Mouse (Mus musculus) lung, embryonic 16.5 days (tissue): ENCODE data around the gene Zfyve28. TPM values are rescaled to one million over a fixed set of nuclear protein-coding genes. Genes with fewer than 3 reads are reported as not detected.

Experiments
- ATAC-seq: fragments of 200-750 bp; cut with Nextera tagmentation; 2 replicates; pipeline ENCODE4 v1.8.0; 2017; ENCODE audit warnings: low read depth, mild to moderate bottlenecking, moderate library complexity
- H3K27ac ChIP-seq: fragments of 300-500 bp; sonication (generic); 2 replicates; pipeline ENCODE4 v1.5.1; 2014; ENCODE audit warnings: mild to moderate bottlenecking, control low read depth, low read length
- H3K27me3 ChIP-seq: fragments of 300-500 bp; sonication (generic); 2 replicates; pipeline ENCODE4 v1.6.1; 2014; ENCODE audit warnings: low read depth, low read length, mixed read lengths; ENCODE audit not compliant: control insufficient read depth, insufficient read depth
- H3K36me3 ChIP-seq: fragments of 300-500 bp; sonication (generic); 2 replicates; pipeline ENCODE4 v1.6.1; 2014; ENCODE audit warnings: low read length; ENCODE audit not compliant: control insufficient read depth, insufficient read depth
- H3K4me1 ChIP-seq: fragments of 300-500 bp; sonication (generic); replicated peaks from 2 replicates; pipeline ENCODE4 v1.6.1; 2014; ENCODE audit warnings: low read length, mixed read lengths; ENCODE audit not compliant: control insufficient read depth, insufficient read depth
- H3K4me2 ChIP-seq: fragments of 300-500 bp; sonication (generic); 2 replicates; pipeline ENCODE4 v1.6.1; 2014; ENCODE audit warnings: low read depth, low read length, control low read depth
- H3K4me3 ChIP-seq: fragments of 300-500 bp; sonication (generic); 2 replicates; pipeline ENCODE4 v1.5.1; 2014; ENCODE audit warnings: mild to moderate bottlenecking, low read length, control low read depth
- H3K9ac ChIP-seq: fragments of 300-500 bp; sonication (generic); 2 replicates; pipeline ENCODE4 v1.6.1; 2014; ENCODE audit warnings: low read length, control low read depth
- H3K9me3 ChIP-seq: fragments of 300-500 bp; sonication (generic); 2 replicates; pipeline ENCODE4 v1.6.1; 2016; ENCODE audit warnings: low read length; ENCODE audit not compliant: control insufficient read depth
- WGBS: fragments of 180-500 bp; shearing (Covaris S2); extraction: QIAGEN DNeasy Blood & Tissue Kit; methylation state at CpG from one replicate; pipeline ENCODE4 v1.1.7; 2014; 5-methylcytosine and 5-hydroxymethylcytosine counted together
- polyA plus RNA-seq: library from polyadenylated mRNA; unstranded; fragments of >200 nt; fragmentation: Nextera tagmentation; extraction: Ambion mirVana; gene quantifications from 2 replicates; pipeline ENCODE4 v1.2.1, GENCODE M21; 2015

The Zfyve28 gene
- polyA plus RNA-seq, 1 experiment from 2014 or later: 0.26 TPM

DNA sequence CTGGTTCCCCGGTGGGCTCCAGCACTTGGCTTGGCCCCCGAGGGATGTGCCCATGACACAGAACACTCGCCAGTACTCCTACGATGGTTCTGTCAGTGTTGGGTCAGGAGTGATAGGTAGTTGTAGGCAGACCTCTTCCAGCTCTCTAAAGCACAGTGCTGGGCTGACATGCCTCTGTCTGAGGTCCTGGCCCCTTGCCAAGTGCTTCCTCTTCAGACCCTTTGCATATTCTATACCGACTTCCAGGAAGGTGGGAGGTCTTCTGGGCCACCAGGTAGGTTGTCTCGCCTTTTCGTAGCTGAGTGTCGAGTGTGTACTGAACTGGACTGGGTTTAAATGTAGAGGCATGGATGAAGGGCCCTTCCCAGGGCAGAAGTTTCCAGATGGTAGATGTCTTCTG, 74.6 kb downstream of the Zfyve28 start:
- Histone ChIP-seq H3K4me1 (peaks cover 3% of the 10 kb centered on the region; the same call in 1 of the 2 replicates), H3K4me3 (no peak overlapping the region), H3K36me3 (no peaks in the 10 kb centered on the region), H3K9ac (no peak overlapping the region), H3K27ac (no peak overlapping the region), H3K4me2 (no peak overlapping the region), H3K9me3 (no peaks in the 10 kb centered on the region), H3K27me3 (no peaks in the 10 kb centered on the region)
- ATAC-seq: no peak
- WGBS: 43% methylated on average over 8 of the region's 8 CpGs

DNA sequence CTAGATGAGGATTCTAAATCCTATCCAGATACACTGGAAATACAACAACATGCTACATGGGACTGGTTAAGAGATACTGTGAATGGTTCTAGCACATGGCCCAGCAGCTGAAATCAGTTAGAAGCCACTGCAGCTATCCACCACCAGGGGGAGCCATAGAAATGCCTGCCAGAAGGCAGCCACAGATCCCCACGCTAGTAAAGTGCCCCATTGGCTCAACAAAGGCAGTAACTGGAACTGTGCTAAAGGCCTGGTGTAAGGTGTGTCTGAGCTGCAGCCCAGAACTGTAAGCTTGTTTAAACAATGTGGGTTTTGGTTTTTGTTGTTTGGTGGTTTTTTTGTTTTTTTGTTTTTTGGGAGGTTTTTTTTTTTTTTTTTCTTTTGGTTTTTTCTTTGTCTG, 78.0 kb downstream of the Zfyve28 start:
- Histone ChIP-seq H3K9me3 (no peaks in the 10 kb centered on the region), H3K4me2 (no peak overlapping the region), H3K27me3 (no peaks in the 10 kb centered on the region), H3K4me1 (peaks cover 3% of the 10 kb centered on the region; the same call in 1 of the 2 replicates), H3K9ac (no peak overlapping the region), H3K27ac (no peak overlapping the region), H3K36me3 (no peaks in the 10 kb centered on the region), H3K4me3 (no peak overlapping the region)
- 5% methylated on average over 1 of the region's 1 CpGs for WGBS
- ATAC-seq: peak; percentile 83

DNA sequence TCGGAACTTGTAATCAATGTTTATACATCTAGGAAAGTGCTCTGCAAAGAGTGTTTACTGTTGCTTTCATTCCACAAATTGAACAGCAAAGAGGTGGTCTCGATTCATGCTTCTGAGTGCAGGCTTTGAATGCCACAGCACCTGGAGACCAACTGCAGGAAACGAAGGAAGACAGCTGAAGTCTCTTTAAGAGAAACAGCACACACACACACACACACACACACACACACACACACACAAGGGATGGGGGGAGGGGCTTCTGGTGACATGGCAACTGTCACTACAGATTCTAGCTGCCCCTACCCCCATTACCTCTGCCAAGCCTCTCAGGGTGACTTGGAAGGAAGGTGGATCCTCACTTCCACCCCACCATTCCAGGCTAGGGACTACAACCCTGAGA, 80.7 kb downstream of the Zfyve28 start:
- no peaks in the 10 kb centered on the region for H3K27me3 ChIP-seq
- WGBS: 29% methylated on average over 3 of the region's 3 CpGs
- H3K27ac ChIP-seq: no peak overlapping the region
- no peak for ATAC-seq
- no peak overlapping the region for H3K9ac ChIP-seq
- H3K4me1 ChIP-seq: no peaks in the 10 kb centered on the region
- no peaks in the 10 kb centered on the region for H3K9me3 ChIP-seq
- no peak overlapping the region for H3K4me2 ChIP-seq
- no peak overlapping the region for H3K4me3 ChIP-seq
- no peaks in the 10 kb centered on the region for H3K36me3 ChIP-seq

DNA sequence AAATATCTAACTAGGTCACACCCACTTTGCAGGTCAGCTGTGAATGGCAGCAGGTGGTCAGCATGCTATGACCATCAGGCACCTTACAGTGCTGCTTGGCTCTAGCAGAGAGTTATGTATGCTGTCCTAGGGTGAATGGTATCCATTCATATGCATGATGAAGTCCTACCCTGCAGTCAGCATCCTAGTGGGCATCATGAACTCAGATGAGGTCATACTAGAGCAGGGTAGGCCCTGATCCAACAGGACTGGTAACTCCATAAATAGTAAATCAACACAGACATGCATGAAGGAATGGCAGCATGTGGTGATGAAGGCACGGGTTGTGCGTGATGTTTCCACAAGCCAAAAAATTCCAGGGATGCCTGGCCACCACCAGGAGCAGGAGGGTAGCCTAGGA, 82.5 kb downstream of the Zfyve28 start:
- no peak overlapping the region for H3K9ac ChIP-seq
- 53% methylated on average over 2 of the region's 2 CpGs for WGBS
- peaks cover 7% of the 10 kb centered on the region; the same call in 1 of the 2 replicates for H3K4me1 ChIP-seq
- no peaks in the 10 kb centered on the region for H3K27me3 ChIP-seq
- H3K4me3 ChIP-seq: no peak overlapping the region
- ATAC-seq: no peak
- H3K9me3 ChIP-seq: no peaks in the 10 kb centered on the region
- H3K4me2 ChIP-seq: no peak overlapping the region
- no peaks in the 10 kb centered on the region for H3K36me3 ChIP-seq
- no peak overlapping the region for H3K27ac ChIP-seq

DNA sequence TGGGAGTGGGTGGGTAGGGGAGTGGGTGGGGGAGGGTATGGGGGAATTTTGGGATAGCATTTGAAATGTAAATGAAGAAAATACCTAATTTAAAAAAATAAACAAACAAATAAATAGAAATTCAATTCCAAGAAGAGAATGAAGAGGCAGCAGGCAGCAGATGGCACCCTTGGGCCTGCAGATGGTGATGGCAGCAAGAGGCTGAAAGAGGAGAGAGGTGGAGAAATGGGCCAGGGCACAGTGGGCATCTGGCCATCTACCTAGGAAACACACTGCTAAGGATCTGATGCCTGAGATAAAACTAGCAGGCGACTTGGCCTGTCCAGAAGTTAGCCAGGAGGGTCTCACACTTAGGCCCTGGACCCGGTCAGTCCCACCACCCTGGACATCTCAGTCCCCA, 83.3 kb downstream of the Zfyve28 start:
- Histone ChIP-seq H3K36me3 (no peaks in the 10 kb centered on the region), H3K9me3 (no peaks in the 10 kb centered on the region), H3K27ac (no peak overlapping the region), H3K4me3 (no peak overlapping the region), H3K4me2 (no peak overlapping the region), H3K4me1 (peaks cover 7% of the 10 kb centered on the region; the same call in 1 of the 2 replicates), H3K27me3 (no peaks in the 10 kb centered on the region), H3K9ac (no peak overlapping the region)
- 78% methylated on average over 2 of the region's 2 CpGs for WGBS
- ATAC-seq: no peak

DNA sequence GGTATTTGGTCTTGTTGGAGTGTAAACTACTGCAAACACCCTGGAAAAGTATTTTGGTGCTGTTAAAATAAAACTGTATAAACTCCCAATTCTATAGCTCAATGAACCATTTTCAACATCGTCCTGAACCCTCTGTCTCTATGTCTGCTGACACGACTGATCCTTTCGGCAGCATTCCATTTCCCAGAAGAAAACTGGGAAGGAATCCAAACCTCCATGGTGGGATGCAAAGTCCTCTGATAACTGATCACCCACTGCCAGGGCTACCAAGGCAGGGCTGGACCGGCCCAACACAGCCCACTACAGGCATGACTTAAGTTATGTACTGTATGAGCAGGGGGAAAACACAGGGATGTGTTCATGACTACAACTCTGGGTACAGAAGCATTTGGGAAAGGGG, 86.2 kb downstream of the Zfyve28 start:
- no peaks in the 10 kb centered on the region for H3K9me3 ChIP-seq
- no peaks in the 10 kb centered on the region for H3K36me3 ChIP-seq
- no peak overlapping the region for H3K27ac ChIP-seq
- peaks cover 7% of the 10 kb centered on the region; the same call in 1 of the 2 replicates for H3K4me1 ChIP-seq
- no peaks in the 10 kb centered on the region for H3K27me3 ChIP-seq
- 39% methylated on average over 4 of the region's 4 CpGs for WGBS
- H3K9ac ChIP-seq: no peak overlapping the region
- no peak overlapping the region for H3K4me2 ChIP-seq
- ATAC-seq: no peak
- no peak overlapping the region for H3K4me3 ChIP-seq

DNA sequence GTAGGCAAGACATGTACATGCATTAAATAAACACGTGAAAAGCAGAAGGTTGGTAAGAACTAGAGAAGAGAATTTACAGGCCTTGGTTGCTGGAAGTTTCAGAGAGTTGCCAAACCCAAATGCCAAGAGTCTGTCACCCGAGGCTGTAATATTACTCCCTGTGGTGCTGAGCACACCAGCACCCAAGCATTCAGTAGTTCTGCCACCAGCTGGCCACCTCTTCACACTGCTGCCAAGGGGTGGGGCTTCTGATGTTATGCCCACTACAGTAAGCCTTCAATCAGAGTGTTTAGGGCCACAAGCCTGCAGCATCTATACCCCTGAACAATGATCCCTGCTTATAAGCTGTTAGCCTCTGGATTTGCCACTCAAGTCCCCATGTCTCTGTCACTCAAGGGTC, 86.9 kb downstream of the Zfyve28 start:
- Histone ChIP-seq H3K27me3 (no peaks in the 10 kb centered on the region), H3K27ac (0 out of 2 replicates have a peak overlapping the region, but pooled peaks have one; percentile 5), H3K9me3 (no peaks in the 10 kb centered on the region), H3K9ac (no peak overlapping the region), H3K36me3 (no peaks in the 10 kb centered on the region), H3K4me1 (peaks cover 7% of the 10 kb centered on the region; the same call in 1 of the 2 replicates), H3K4me2 (no peak overlapping the region), H3K4me3 (no peak overlapping the region)
- 51% methylated on average over 2 of the region's 2 CpGs for WGBS
- ATAC-seq: peak; percentile 60; the same call in 1 of the 2 replicates

DNA sequence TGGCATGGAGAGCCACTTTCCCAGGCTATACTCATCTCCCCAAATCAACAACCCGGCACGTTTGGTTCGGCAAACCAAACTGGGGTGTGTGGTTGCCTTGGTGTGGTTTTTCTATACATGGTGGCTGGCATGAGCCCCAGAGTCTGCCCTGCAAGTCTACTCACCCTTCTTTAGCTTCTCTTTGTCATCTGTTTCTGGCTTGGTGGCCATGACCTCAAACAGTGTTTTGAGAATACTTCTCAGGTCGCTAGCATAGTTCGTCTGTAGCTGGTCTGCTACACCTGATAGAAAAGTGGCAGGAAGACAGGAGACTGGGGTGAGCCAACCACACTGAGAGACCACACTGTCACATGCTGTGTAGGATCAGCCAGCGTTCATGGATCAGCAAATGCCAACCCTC, 89.6 kb downstream of the Zfyve28 start:
- H3K4me2 ChIP-seq: no peak overlapping the region
- H3K27ac ChIP-seq: no peak overlapping the region
- H3K9me3 ChIP-seq: no peaks in the 10 kb centered on the region
- no peaks in the 10 kb centered on the region for H3K36me3 ChIP-seq
- 76% methylated on average over 6 of the region's 6 CpGs for WGBS
- no peaks in the 10 kb centered on the region for H3K27me3 ChIP-seq
- H3K4me1 ChIP-seq: peaks cover 7% of the 10 kb centered on the region; the same call in 1 of the 2 replicates
- no peak for ATAC-seq
- H3K4me3 ChIP-seq: no peak overlapping the region
- H3K9ac ChIP-seq: no peak overlapping the region

DNA sequence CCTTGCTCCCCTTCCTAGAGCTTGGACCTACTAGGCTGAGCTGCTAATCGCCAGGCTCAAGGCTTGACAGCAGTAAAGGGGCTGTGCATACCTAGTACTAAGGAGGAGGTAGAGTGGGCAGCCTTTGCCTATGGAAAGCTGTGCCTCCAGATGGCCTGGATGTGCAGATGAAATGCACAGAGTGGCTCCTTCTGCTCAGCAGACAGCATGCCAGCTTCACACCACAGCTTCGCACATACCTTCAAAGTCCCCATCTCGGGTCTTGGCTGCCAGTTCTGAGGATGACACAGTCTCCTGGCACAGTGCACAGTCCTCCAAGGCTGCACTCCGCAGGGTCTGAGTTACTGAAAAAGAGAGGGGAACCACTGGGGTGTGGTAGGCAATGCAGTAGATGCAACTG, 91.0 kb downstream of the Zfyve28 start:
- Histone ChIP-seq H3K4me3 (no peak overlapping the region), H3K27me3 (no peaks in the 10 kb centered on the region), H3K27ac (no peak overlapping the region), H3K9me3 (no peaks in the 10 kb centered on the region), H3K4me1 (peaks cover 7% of the 10 kb centered on the region; the same call in 1 of the 2 replicates), H3K4me2 (no peak overlapping the region), H3K9ac (no peak overlapping the region), H3K36me3 (no peaks in the 10 kb centered on the region)
- no peak for ATAC-seq
- 69% methylated on average over 4 of the region's 4 CpGs for WGBS

DNA sequence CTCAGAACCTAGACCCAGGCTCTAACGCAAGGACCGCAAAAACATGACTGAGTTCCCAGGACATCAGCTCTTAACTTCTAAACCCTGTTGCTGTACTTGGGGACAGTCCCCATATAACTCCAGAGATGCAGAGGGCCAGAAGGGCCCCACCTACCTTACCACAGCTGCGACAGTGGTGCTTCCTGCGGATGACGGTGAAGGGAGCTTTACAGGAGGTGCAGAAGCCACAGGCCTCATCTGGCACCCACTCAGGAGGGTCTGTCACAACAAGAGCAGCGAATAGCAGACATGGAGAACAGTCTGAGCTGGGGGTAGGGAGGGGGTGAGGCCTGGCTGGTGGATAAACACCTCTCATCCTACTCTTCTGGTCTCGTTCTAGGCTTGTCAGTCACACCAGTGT, 91.8 kb downstream of the Zfyve28 start:
- H3K36me3 ChIP-seq: no peaks in the 10 kb centered on the region
- H3K9me3 ChIP-seq: no peaks in the 10 kb centered on the region
- no peak overlapping the region for H3K4me3 ChIP-seq
- H3K4me1 ChIP-seq: peaks cover 3% of the 10 kb centered on the region; the same call in 1 of the 2 replicates
- 60% methylated on average over 7 of the region's 7 CpGs for WGBS
- no peak for ATAC-seq
- H3K9ac ChIP-seq: no peak overlapping the region
- no peaks in the 10 kb centered on the region for H3K27me3 ChIP-seq
- H3K4me2 ChIP-seq: no peak overlapping the region
- H3K27ac ChIP-seq: no peak overlapping the region
